Mouse (Mus musculus) hindbrain, embryonic 12.5 days (tissue): ENCODE measurements around the gene Hist1h2bp. TPM values are rescaled to one million over a fixed set of nuclear protein-coding genes. Genes with fewer than 3 reads are reported as not detected.
"Not testable (repeated sequence)": the region's sequence is repeated elsewhere in the genome, so short reads cannot be mapped to it uniquely, and the experiment has no call there.

Experiments
- ATAC-seq: fragments of 200-750 bp; cut with Nextera tagmentation; 2 replicates; pipeline ENCODE4 v1.8.0; 2017; ENCODE audit warnings: moderate TSS enrichment; ENCODE audit not compliant: low FRiP score
- H3K27ac ChIP-seq: fragments of 300-500 bp; sonication (generic); 2 replicates; pipeline ENCODE4 v1.5.1; 2016; ENCODE audit warnings: mild to moderate bottlenecking
- H3K27me3 ChIP-seq: fragments of 300-500 bp; sonication (generic); 2 replicates; pipeline ENCODE4 v1.6.1; 2016; ENCODE audit warnings: mild to moderate bottlenecking
- H3K36me3 ChIP-seq: fragments of 300-500 bp; sonication (generic); 2 replicates; pipeline ENCODE4 v1.6.1; 2016; ENCODE audit warnings: mild to moderate bottlenecking
- H3K4me1 ChIP-seq: fragments of 300-500 bp; sonication (generic); 2 replicates; pipeline ENCODE4 v1.6.1; 2016
- H3K4me2 ChIP-seq: fragments of 300-500 bp; sonication (generic); replicated peaks from 2 replicates; pipeline ENCODE4 v1.6.1; 2016; ENCODE audit warnings: mild to moderate bottlenecking
- H3K4me3 ChIP-seq: fragments of 300-500 bp; sonication (generic); 2 replicates; pipeline ENCODE4 v1.5.1; 2016; ENCODE audit warnings: mild to moderate bottlenecking
- H3K9ac ChIP-seq: fragments of 300-500 bp; sonication (generic); 2 replicates; pipeline ENCODE4 v1.6.1; 2016; ENCODE audit warnings: mild to moderate bottlenecking, moderate library complexity
- H3K9me3 ChIP-seq: fragments of 300-500 bp; sonication (generic); replicated peaks from 2 replicates; pipeline ENCODE4 v1.6.1; 2016; ENCODE audit warnings: mild to moderate bottlenecking
- WGBS: fragments of 180-500 bp; shearing (Covaris S2); methylation state at CpG from one replicate; pipeline ENCODE4 v1.1.7; 2016; 5-methylcytosine and 5-hydroxymethylcytosine counted together
- polyA plus RNA-seq: library from polyadenylated mRNA; unstranded; fragments of >200 nt; fragmentation: Nextera tagmentation; extraction: Ambion mirVana; gene quantifications from 2 replicates; pipeline ENCODE4 v1.2.1, GENCODE M21; 2016

Hist1h2bp gene
- polyA plus RNA-seq, 1 experiment from 2014 or later = 2.4 TPM

DNA sequence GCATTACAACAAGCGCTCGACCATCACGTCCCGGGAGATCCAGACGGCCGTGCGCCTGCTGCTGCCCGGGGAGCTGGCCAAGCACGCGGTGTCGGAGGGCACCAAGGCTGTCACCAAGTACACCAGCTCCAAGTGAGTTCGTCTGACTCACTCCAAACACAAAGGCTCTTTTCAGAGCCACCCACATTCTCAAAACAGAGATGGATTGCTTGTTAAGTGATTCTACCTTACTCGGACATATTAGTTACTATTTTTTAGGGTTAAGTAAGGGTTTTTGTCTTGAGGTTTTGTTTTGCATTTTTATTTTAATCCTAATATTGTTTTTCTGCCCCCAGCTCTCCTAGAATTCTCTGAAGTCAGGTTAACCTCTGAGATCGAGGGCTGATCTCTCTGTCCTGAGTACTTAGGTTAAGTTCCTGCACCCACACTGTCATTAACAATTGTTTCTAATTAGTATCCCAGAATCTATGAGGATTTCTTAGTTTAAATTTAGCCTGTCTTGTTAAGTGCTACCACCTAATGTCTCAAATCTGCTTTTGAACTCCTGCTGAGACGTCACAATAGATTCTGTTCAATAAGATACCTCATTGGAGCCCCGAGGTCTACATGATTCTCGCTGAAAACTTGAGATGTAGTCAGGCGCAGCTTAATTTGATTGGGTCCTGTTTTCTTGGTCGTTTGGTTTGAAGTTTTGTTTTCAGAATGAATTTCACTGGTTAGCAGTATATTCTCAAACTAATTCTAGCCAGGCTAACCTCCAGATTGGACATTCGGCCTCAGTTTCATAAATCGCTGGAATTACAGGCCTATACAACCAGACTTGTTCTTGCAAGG, 716 bp downstream of the Hist1h2bp start:
- ATAC-seq = peak; percentile 33

DNA sequence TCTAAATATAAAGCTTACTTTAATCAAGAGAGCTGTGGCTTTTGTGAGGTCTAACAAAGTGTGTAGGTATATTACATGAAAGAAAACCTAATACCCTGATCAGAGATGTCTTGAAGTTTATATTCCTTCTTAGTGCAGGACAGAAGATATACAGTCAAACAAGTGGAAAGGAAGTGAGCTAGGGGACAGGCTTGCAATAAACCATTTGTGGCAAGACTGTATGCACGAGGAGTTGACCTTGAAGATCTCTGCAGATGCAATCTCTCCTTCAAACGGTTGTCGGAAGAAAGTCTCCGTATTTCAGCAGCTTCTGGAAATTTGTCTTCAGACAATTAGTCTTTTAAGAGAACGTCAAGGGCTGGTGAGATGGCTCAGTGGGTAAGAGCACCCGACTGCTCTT, 2.7 kb downstream of the Hist1h2bp start:
- H3K4me2 ChIP-seq = no peak overlapping the region
- H3K27ac ChIP-seq = no peak overlapping the region
- ATAC-seq = no peak
- H3K27me3 ChIP-seq = 0 out of 2 replicates have a peak, but pooled peaks cover 4% of the 10 kb centered on the region
- no peak overlapping the region for H3K4me3 ChIP-seq
- H3K36me3 ChIP-seq = no peaks in the 10 kb centered on the region
- H3K4me1 ChIP-seq = peaks cover 15% of the 10 kb centered on the region
- H3K9me3 ChIP-seq = no peaks in the 10 kb centered on the region
- H3K9ac ChIP-seq = no peak overlapping the region
- WGBS = 54% methylated on average over 6 of the region's 6 CpGs

More for the DNA sequence above, 716 bp downstream of the Hist1h2bp start:
- Histone ChIP-seq H3K9ac (peak overlapping the region; percentile 45; the same call in 1 of the 2 replicates), H3K4me1 (peaks cover 23% of the 10 kb centered on the region), H3K27me3 (0 out of 2 replicates have a peak, but pooled peaks cover 4% of the 10 kb centered on the region), H3K4me2 (peak overlapping the region; percentile 59), H3K36me3 (no peaks in the 10 kb centered on the region), H3K9me3 (no peaks in the 10 kb centered on the region), H3K4me3 (peak overlapping the region; percentile 25), H3K27ac (peak overlapping the region; percentile 74)
- 11% methylated on average over 17 of the region's 21 CpGs for WGBS

DNA sequence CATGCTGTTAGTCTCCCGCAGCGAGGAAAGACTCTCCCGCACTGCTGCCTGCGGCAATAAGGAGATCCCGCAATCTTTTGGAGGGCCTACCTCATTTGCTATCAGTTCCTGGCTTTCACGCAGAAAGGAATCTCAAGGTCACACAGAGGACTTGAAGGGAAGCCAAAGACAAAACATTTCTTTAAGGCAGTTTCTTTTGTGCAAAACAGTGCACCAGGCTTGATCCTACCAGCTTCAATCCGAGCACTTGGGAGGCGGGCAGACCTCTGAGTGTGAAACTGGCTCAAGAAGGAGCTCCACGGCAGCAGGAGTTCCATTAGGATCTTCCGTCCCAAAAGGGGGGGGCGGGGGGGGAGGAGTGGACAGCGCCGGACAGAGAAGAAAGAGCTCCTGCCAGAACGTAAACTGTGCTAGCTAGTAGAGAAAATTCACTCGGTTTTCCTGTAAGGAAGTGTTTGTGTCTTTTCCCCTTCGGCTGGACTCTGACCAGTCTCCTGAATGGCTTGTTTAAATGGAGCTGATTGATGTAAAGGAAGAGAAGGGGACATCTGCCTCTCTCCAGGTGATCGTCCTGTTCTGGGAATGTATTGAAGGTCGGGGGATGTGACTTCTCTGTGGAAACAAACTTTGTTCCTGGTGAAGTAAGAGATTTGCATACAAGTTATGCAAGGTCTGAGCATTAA, 3.5 kb downstream of the Hist1h2bp start:
- H3K4me2 ChIP-seq = peak overlapping the region; percentile 35
- H3K36me3 ChIP-seq = no peaks in the 10 kb centered on the region
- 6% methylated on average over 18 of the region's 18 CpGs for WGBS
- 0 out of 2 replicates have a peak overlapping the region, but pooled peaks have one; percentile 35 for H3K9ac ChIP-seq
- peaks cover 15% of the 10 kb centered on the region for H3K4me1 ChIP-seq
- no peaks in the 10 kb centered on the region for H3K9me3 ChIP-seq
- 0 out of 2 replicates have a peak, but pooled peaks cover 4% of the 10 kb centered on the region for H3K27me3 ChIP-seq
- ATAC-seq = no peak
- no peak overlapping the region for H3K4me3 ChIP-seq
- H3K27ac ChIP-seq = no peak overlapping the region

DNA sequence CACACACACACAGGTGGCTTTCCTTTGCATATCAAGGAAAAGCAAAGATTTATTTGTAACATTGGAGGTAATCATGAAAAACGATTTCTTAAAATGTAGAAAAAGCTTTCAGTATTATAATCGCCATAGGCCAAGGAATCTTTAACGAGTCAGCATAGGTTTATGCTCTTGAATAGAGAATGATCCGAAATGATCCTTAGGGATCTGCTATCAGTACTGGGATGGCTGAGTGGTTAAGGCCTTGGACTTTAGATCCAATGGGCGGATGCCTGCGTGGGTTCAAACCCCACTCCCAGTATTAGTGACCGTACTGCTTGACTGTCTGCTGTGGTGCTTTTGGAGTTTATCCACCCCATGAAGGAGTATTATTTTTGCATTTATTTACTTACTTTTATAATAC, 8.3 kb downstream of the Hist1h2bp start:
- no peak for ATAC-seq

DNA sequence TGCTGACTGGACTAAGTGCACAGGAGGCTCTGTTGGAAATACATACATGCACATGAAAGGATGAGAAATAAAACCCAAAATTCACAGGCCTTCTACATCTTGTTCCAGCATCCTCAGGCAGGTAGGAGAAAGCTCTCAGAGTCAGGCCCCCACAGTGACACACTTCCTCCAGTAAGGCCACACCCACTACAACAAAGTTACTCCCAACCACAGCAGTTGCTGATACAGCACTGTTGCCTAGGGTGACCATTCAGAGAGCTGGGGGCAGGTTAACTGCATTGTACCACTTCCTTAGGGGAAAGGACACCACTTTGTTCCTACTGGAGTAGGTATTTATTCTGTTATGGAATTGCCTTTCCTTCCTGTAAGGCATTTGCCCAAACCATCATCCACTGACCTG, 9.9 kb downstream of the Hist1h2bp start:
- H3K4me3 ChIP-seq, H3K27ac ChIP-seq, ATAC-seq, H3K4me1 ChIP-seq, H3K4me2 ChIP-seq, H3K36me3 ChIP-seq, H3K9me3 ChIP-seq, H3K9ac ChIP-seq, H3K27me3 ChIP-seq: not testable (repeated sequence)

More for the DNA sequence above, 8.3 kb downstream of the Hist1h2bp start:
- H3K9ac ChIP-seq = no peak overlapping the region
- H3K27me3 ChIP-seq = 0 out of 2 replicates have a peak, but pooled peaks cover 3% of the 10 kb centered on the region
- H3K36me3 ChIP-seq = no peaks in the 10 kb centered on the region
- H3K4me2 ChIP-seq = no peak overlapping the region
- H3K4me3 ChIP-seq = no peak overlapping the region
- no peaks in the 10 kb centered on the region for H3K9me3 ChIP-seq
- peaks cover 4% of the 10 kb centered on the region for H3K4me1 ChIP-seq
- no peak overlapping the region for H3K27ac ChIP-seq
- 92% methylated on average over 7 of the region's 7 CpGs for WGBS

DNA sequence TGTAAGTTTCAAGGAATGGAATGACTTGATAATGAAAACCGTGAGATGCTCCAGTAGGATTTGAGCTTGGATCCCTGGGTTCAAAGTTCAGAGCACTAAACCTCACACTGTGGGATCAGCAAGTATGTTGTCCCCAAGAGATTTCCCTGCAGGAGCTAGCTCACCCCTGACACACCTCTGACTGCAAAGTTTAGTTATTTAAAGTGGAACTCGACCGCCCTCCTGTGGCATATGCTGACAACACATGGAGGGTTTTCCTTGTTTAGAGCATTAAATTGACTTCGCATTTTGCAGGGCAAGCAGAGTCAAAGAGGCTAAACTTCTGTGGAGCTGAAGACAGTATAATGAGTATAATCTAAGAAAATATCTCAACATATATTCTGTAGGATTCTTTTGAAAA, 15.8 kb downstream of the Hist1h2bp start:
- not testable (repeated sequence) for H3K9me3 ChIP-seq, H3K27ac ChIP-seq, H3K4me1 ChIP-seq, H3K4me3 ChIP-seq, H3K27me3 ChIP-seq, H3K9ac ChIP-seq, H3K36me3 ChIP-seq, H3K4me2 ChIP-seq
- peak; percentile 80 for ATAC-seq
- no CpG with 5 or more reads among the region's 4 CpGs for WGBS

DNA sequence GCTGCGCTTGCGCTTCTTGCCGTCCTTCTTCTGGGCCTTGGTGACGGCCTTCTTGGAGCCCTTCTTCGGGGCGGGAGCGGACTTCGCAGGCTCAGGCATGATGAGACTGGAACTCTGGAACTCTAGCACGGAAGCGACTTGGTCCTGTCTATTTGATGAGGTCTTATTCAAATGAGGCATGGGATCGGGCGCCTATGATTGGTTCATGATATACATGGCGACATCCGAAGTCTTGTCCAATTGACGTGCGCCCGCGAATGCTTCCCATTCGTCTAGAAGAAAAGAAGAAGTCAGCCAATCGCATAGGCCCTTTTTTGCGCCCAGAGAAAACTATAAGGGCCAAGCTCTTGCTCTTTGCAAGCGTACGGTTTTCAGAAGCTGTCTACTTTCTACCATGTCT, 22.8 kb downstream of the Hist1h2bp start, which contains the start of the genes Hist1h2bq and Hist1h2ao:
TSS of gene Hist1h2bq (minus strand) at position 125 of the 400 bp plus-strand sequence.
TSS of gene Hist1h2ao (plus strand) at position 393 of the 400 bp plus-strand sequence.
- not testable (repeated sequence) for H3K4me1 ChIP-seq, H3K4me3 ChIP-seq, H3K9ac ChIP-seq, H3K4me2 ChIP-seq, H3K27ac ChIP-seq, H3K36me3 ChIP-seq, H3K27me3 ChIP-seq, H3K9me3 ChIP-seq
- no CpG with 5 or more reads among the region's 23 CpGs for WGBS
- peak; percentile 99 for ATAC-seq

DNA sequence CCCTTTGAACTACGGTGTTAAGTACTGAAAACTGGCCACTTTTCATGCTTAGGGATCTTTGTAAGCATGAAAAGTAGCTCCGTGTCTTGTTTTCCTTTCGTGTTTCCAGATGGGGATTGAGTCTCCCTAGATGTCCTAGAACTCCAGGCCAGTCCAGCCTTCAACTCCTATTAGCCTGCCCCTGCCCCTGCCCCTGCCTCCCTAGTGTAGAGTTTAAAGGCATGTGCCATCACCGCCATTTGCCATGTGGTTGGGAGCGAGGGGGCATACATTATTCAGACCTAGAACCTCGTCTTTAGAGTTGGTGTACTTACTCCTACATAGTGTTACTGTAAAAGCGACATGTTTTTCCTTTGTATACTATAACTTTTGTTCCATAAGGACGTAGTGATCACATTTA, 23.8 kb downstream of the Hist1h2bp start:
- WGBS = no CpG with 5 or more reads among the region's 8 CpGs
- H3K36me3 ChIP-seq, H3K27ac ChIP-seq, H3K27me3 ChIP-seq, H3K4me2 ChIP-seq, H3K9ac ChIP-seq, H3K4me3 ChIP-seq, H3K4me1 ChIP-seq, H3K9me3 ChIP-seq: not testable (repeated sequence)
- ATAC-seq = peak; percentile 33; the same call in 1 of the 2 replicates

DNA sequence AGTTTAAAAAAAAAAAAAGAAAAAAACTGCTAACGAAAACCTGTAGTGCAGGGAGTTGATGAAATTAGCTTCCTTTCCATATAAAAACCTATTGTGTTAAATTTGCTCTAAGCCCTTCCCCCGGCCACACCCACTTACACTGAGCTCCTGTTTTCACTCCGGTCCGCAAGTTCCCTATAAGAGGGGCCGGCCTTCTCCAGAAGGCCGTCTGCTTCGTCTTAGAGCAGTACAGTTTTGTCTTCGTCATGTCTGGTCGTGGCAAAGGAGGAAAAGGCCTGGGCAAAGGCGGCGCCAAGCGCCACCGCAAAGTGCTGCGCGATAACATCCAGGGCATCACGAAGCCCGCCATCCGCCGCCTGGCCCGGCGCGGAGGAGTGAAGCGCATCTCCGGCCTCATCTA, 24.3 kb downstream of the Hist1h2bp start, which contains the start of gene Hist1h4m:
TSS of gene Hist1h4m (plus strand) at position 208 of the 400 bp plus-strand sequence.
- not testable (repeated sequence) for H3K4me3 ChIP-seq, H3K9me3 ChIP-seq, H3K9ac ChIP-seq, H3K4me1 ChIP-seq, H3K36me3 ChIP-seq, H3K27ac ChIP-seq, H3K27me3 ChIP-seq
- peak within 1 kb of the TSS; percentile 38 for H3K4me2 ChIP-seq
- peak; percentile 67 for ATAC-seq
- no CpG with 5 or more reads among the region's 24 CpGs for WGBS

DNA sequence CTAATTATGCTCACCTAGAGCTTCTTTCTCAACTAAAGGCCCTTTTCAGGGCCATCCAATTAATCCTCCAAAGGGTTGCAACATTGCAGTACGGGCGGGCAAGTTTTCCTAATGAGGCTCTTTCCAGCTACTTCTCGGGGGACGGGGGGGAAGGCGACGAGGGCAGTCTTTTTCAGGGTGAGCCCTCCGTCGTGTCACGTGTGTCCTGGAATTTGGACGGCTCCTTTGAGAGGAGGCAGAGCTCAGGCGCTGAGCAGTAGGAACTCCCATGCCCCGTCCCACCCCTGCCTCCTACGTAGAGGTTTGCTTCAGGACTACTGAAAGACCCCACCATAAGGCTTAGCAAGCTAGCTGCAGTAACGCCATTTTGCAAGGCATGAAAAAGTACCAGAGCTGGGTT, 24.8 kb downstream of the Hist1h2bp start:
- peak; percentile 48; the same call in 1 of the 2 replicates for ATAC-seq
- not testable (repeated sequence) for H3K36me3 ChIP-seq, H3K9ac ChIP-seq, H3K27me3 ChIP-seq, H3K4me1 ChIP-seq, H3K4me3 ChIP-seq, H3K27ac ChIP-seq, H3K9me3 ChIP-seq
- H3K4me2 ChIP-seq = peak overlapping the region; percentile 38
- WGBS = under 1% methylated on average over 14 of the region's 14 CpGs

DNA sequence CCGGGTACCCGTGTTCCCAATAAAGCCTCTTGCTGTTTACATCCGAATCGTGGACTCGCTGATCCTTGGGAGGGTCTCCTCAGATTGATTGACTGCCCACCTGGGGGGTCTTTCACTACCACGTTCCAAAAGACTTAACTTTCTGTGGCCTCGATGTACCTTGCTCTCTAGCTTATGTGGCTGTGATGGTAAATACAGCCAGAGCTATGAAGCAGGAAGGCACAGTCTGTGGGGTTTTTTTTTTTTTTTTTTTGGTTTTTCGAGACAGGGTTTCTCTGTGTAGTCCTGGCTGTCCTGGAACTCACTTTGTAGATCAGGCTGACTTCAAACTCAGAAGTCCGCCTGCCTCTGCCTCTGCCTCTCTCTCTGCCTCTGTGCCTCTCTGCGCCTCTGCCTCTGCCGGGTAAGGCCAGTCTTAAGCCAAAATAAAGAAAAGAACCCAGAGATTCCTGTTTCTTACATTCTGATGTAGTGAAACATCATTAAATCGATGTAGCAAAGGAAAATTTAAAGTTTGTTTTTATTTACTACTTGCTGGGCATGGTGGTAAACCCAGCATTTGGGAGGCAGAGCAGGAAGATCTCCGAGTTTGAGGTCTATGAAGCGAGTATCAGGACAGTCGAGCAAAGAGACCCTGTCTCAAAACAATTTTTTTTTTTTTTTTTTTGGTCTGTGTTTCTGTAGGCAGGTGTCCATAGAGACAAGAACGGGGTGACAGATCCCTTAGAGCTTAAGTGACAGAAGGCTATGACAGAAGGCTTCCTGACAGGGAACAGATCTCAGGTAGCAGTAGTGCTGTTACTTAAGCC, 33.0 kb downstream of the Hist1h2bp start:
- 70% methylated on average over 6 of the region's 16 CpGs for WGBS
- H3K27ac ChIP-seq, ATAC-seq: not testable (repeated sequence)

DNA sequence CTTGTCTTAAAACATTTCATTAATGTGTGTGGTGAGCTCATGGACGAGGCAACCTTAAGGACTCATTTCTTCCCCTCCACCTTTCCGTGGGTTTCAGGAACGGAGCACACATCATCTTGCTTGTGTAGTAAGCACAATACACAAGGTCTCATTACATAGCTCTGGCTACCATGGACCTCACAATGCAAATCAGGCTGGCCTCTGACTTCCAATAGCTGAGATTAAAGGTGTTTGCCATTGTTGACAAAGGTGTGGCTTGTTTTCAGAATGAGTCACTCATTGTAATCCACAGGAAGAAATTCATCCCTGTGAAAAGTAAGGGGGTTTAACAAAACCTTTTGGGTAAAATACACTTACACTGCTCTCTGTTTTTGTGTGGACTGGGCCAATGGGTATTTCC, 41.2 kb downstream of the Hist1h2bp start:
- Histone ChIP-seq H3K9me3 (no peaks in the 10 kb centered on the region), H3K27ac (no peak overlapping the region), H3K4me2 (no peak overlapping the region), H3K9ac (no peak overlapping the region), H3K4me1 (no peaks in the 10 kb centered on the region), H3K36me3 (no peaks in the 10 kb centered on the region), H3K27me3 (no peaks in the 10 kb centered on the region), H3K4me3 (no peak overlapping the region)
- ATAC-seq = no peak
- WGBS = 92% methylated on average over 3 of the region's 3 CpGs

More for the DNA sequence above, 33.0 kb downstream of the Hist1h2bp start:
- H3K4me2 ChIP-seq, H3K9ac ChIP-seq, H3K27me3 ChIP-seq, H3K36me3 ChIP-seq, H3K4me1 ChIP-seq, H3K9me3 ChIP-seq, H3K4me3 ChIP-seq: not testable (repeated sequence)
